Mouse (Mus musculus) spleen, adult 2 months (tissue): ENCODE measurements around the gene Nol6. TPM values are rescaled to one million over a fixed set of nuclear protein-coding genes. Genes with fewer than 3 reads are reported as not detected.

ENCODE experiments used
- DNase-seq, 2 experiments: peaks; one replicate each; pipeline versions ENCODE4 v3.0.0 to v3.0.0-alpha.2; 2012 to 2021; ENCODE audit warnings: low spot score in 2 of 2, low read depth in 1 of 2
- H3K27ac ChIP-seq: fragments of 200-500 bp; 2 replicates; pipeline ENCODE4 v1.5.1; 2012; ENCODE audit warnings: low read length, inconsistent platforms; ENCODE audit not compliant: insufficient read depth
- H3K27me3 ChIP-seq: fragments of 200-500 bp; 2 replicates; pipeline ENCODE4 v1.6.1; 2012; ENCODE audit warnings: mild to moderate bottlenecking, moderate library complexity, low read length, inconsistent platforms; ENCODE audit not compliant: control insufficient read depth, insufficient read depth
- H3K36me3 ChIP-seq: fragments of 200-500 bp; 2 replicates; pipeline ENCODE4 v1.6.1; 2012; ENCODE audit warnings: mild to moderate bottlenecking, low read length, inconsistent platforms; ENCODE audit not compliant: control insufficient read depth, insufficient read depth
- H3K4me1 ChIP-seq: fragments of 200-500 bp; 2 replicates; pipeline ENCODE4 v1.6.1; 2011; ENCODE audit warnings: inconsistent platforms; ENCODE audit not compliant: control insufficient read depth, insufficient read depth, insufficient read length
- H3K4me3 ChIP-seq: fragments of 200-500 bp; 2 replicates; pipeline ENCODE4 v1.5.1; 2011; ENCODE audit warnings: mild to moderate bottlenecking, inconsistent platforms; ENCODE audit not compliant: insufficient read depth, insufficient read length; ENCODE audit errors: extremely low read depth
- CTCF ChIP-seq: fragments of 200-500 bp; IDR thresholded peaks from 2 replicates; pipeline ENCODE4 v1.5.1; 2011; ENCODE audit warnings: mild to moderate bottlenecking, inconsistent platforms; ENCODE audit not compliant: insufficient read depth, insufficient read length, insufficient replicate concordance; ENCODE audit errors: extremely low read depth
- POLR2A ChIP-seq: fragments of 200-500 bp; IDR thresholded peaks from 2 replicates; pipeline ENCODE4 v1.6.1; 2011; ENCODE audit warnings: low read depth, low read length, inconsistent platforms
- WGBS: fragments of 180-500 bp; shearing (Covaris S2); methylation state at CpG from one replicate; pipeline ENCODE4 v1.1.7; 2018; 5-methylcytosine and 5-hydroxymethylcytosine counted together
- polyA plus RNA-seq: library from polyadenylated mRNA; depleted of rRNA; stranded (reverse); fragments of >200 nt; gene quantifications from 2 replicates; pipeline ENCODE4 v1.2.3, GENCODE M21; 2012; rRNA removed

Gene Nol6
- polyA plus RNA-seq, 1 experiment, result 30.4 TPM

- DNase-seq, result no peak
- no peaks in the 10 kb centered on the region for H3K4me1 ChIP-seq
- 78% methylated on average over 5 of the region's 5 CpGs for WGBS
- H3K4me3 ChIP-seq, result no peak overlapping the region
- H3K27me3 ChIP-seq, result no peaks in the 10 kb centered on the region
- TF ChIP-seq POLR2A, result no peak
- H3K27ac ChIP-seq, result no peak overlapping the region
- H3K36me3 ChIP-seq, result no peaks in the 10 kb centered on the region
Observed at GRCm38 (mm10) chr4:41081733-41082132, 42.5 kb downstream of the Nol6 start.

- 83% methylated on average over 6 of the region's 6 CpGs for WGBS
- no peaks in the 10 kb centered on the region for H3K27me3 ChIP-seq
- no peak for TF ChIP-seq POLR2A
- no peak for TF ChIP-seq CTCF
- no peak overlapping the region for H3K4me3 ChIP-seq
- H3K36me3 ChIP-seq, result no peaks in the 10 kb centered on the region
- H3K27ac ChIP-seq, result no peak overlapping the region
- H3K4me1 ChIP-seq, result no peaks in the 10 kb centered on the region
- DNase-seq, result no peak
Observed at GRCm38 (mm10) chr4:41078726-41079125, 45.5 kb downstream of the Nol6 start.

GRCm38 (mm10) chr4:41074461-41074860 is 49.8 kb downstream of the Nol6 start:
- H3K27ac ChIP-seq, result no peak overlapping the region
- no peaks in the 10 kb centered on the region for H3K4me1 ChIP-seq
- no peak for TF ChIP-seq CTCF
- TF ChIP-seq POLR2A, result no peak
- H3K27me3 ChIP-seq, result no peaks in the 10 kb centered on the region
- no peak for DNase-seq
- H3K4me3 ChIP-seq, result no peak overlapping the region
- H3K36me3 ChIP-seq, result no peaks in the 10 kb centered on the region
- 77% methylated on average over 6 of the region's 6 CpGs for WGBS

GRCm38 (mm10) chr4:41073008-41073817 is 51.0 kb downstream of the Nol6 start:
- WGBS, result 29% methylated on average over 12 of the region's 12 CpGs
- Histone ChIP-seq H3K27ac (no peak overlapping the region), H3K4me3 (no peak overlapping the region), H3K36me3 (no peaks in the 10 kb centered on the region), H3K4me1 (no peaks in the 10 kb centered on the region), H3K27me3 (no peaks in the 10 kb centered on the region)
- TF ChIP-seq CTCF (no peak), POLR2A (no peak)
- no peak for DNase-seq

- 80% methylated on average over 14 of the region's 14 CpGs for WGBS
- no peak overlapping the region for H3K4me3 ChIP-seq
- H3K4me1 ChIP-seq, result no peaks in the 10 kb centered on the region
- TF ChIP-seq CTCF, result no peak
- TF ChIP-seq POLR2A, result no peak
- H3K27me3 ChIP-seq, result no peaks in the 10 kb centered on the region
- DNase-seq, result no peak
- no peaks in the 10 kb centered on the region for H3K36me3 ChIP-seq
- H3K27ac ChIP-seq, result no peak overlapping the region
Observed at GRCm38 (mm10) chr4:41071500-41072429, 52.5 kb downstream of the Nol6 start.

- Histone ChIP-seq H3K27ac (no peak overlapping the region), H3K36me3 (no peaks in the 10 kb centered on the region), H3K4me3 (no peak overlapping the region), H3K27me3 (no peaks in the 10 kb centered on the region), H3K4me1 (no peaks in the 10 kb centered on the region)
- WGBS, result 89% methylated on average over 4 of the region's 4 CpGs
- no peak for TF ChIP-seq POLR2A
- no peak for DNase-seq
Observed at GRCm38 (mm10) chr4:41065196-41065595, 59.1 kb downstream of the Nol6 start.

Other genes starting within 250 kb of the Nol6 start
- not detected in 2 replicates for gene Spink4, start 204.4 kb downstream of the Nol6 start, polyA plus RNA-seq
- gene Bag1, start 176.2 kb downstream of the Nol6 start, polyA plus RNA-seq, result 43.8 and 76.3 TPM in 2 replicates
- gene Chmp5, start 176.0 kb downstream of the Nol6 start, polyA plus RNA-seq, result 5.8 and 6.2 TPM in 2 replicates
- 23.4 and 27.5 TPM in 2 replicates for gene Nfx1, start 153.5 kb downstream of the Nol6 start, polyA plus RNA-seq
- 0.07 and 0.14 TPM in 2 replicates for gene Aqp7, start 76.3 kb downstream of the Nol6 start, polyA plus RNA-seq
- 3.4 and 4.7 TPM in 2 replicates for gene Aqp3, start 26.3 kb downstream of the Nol6 start, polyA plus RNA-seq
- gene Ube2r2, start 11.3 kb upstream of the Nol6 start, polyA plus RNA-seq, result 28.5 and 30.3 TPM in 2 replicates
- gene Ubap2, start 150.7 kb upstream of the Nol6 start, polyA plus RNA-seq, result 67.6 and 91.4 TPM in 2 replicates
- 35.4 and 44.6 TPM in 2 replicates for gene Dcaf12, start 190.4 kb upstream of the Nol6 start, polyA plus RNA-seq
- gene Ubap1, start 224.5 kb upstream of the Nol6 start, polyA plus RNA-seq, result 13.3 and 18.5 TPM in 2 replicates